Mouse (Mus musculus): Measurements from ENCODE around the gene Cdk5. TPM values are rescaled to one million over a fixed set of nuclear protein-coding genes. Genes with fewer than 3 reads are reported as not detected.
"Not testable (repeated sequence)": the region's sequence is repeated elsewhere in the genome, so short reads cannot be mapped to it uniquely, and the experiment has no call there.

Gene Cdk5
- polyA plus RNA-seq, 1 experiment from 2014 or later, result 48.2 TPM

DNA sequence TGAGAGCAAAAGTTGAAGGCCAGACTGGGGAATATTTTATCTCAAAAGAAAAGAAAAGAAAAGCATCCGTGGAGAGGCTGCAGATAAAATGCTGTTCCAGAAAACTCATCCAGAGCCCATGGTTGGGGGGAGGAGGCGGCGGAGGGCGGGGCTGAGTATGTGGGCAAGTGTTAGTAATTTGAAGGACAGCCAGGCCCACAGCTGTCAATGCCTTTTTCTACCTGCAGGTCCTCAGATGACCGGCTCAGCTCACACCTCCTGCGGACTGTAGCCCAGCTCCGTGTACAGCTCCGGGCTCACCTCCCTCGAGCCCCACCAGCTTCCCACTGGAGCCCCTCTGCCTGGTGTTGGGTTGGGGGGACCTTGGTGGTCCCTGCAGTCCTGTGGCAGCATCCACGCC, 23.6 kb downstream of the Cdk5 start:
- H3K36me3 ChIP-seq (ENCODE audit: control insufficient read depth, insufficient read depth, low read length), result peaks cover 20% of the 10 kb centered on the region; the same call in 1 of the 2 replicates
- H3K27me3 ChIP-seq (replicated peaks; ENCODE audit: control insufficient read depth, insufficient read depth, low read length), result no peaks in the 10 kb centered on the region
- no peak overlapping the region for H3K9ac ChIP-seq (ENCODE audit: low read depth, low read length)
- DNase-seq (ENCODE audit: low spot score), result no peak
- no peak overlapping the region for H3K4me3 ChIP-seq (ENCODE audit: low read depth, low read length)
- no peak overlapping the region for H3K4me2 ChIP-seq (ENCODE audit: low read depth, low read length)
- H3K4me1 ChIP-seq (ENCODE audit: control insufficient read depth, insufficient read depth, low read length), result no peaks in the 10 kb centered on the region
- H3K9me3 ChIP-seq (ENCODE audit: control insufficient read depth, low read length), result no peaks in the 10 kb centered on the region
- whole genome bisulfite sequencing, result 88% methylated on average over 9 of the region's 10 CpGs
- ATAC-seq (ENCODE audit: low read depth), result no peak
- H3K27ac ChIP-seq (replicated peaks; ENCODE audit: low read depth, low read length), result no peak overlapping the region

- not testable (repeated sequence) for H3K27ac ChIP-seq (replicated peaks; ENCODE audit: low read depth, low read length); H3K27me3 ChIP-seq (replicated peaks; ENCODE audit: control insufficient read depth, insufficient read depth, low read length); DNase-seq (ENCODE audit: low spot score); H3K4me2 ChIP-seq (ENCODE audit: low read depth, low read length); H3K9ac ChIP-seq (ENCODE audit: low read depth, low read length); ATAC-seq (ENCODE audit: low read depth); H3K9me3 ChIP-seq (ENCODE audit: control insufficient read depth, low read length); H3K36me3 ChIP-seq (ENCODE audit: control insufficient read depth, insufficient read depth, low read length); H3K4me1 ChIP-seq (ENCODE audit: control insufficient read depth, insufficient read depth, low read length); H3K4me3 ChIP-seq (ENCODE audit: low read depth, low read length)
- 86% methylated on average over 6 of the region's 6 CpGs for WGBS
Observed at GRCm38 (mm10) chr5:24396254-24396653, 27.1 kb downstream of the Cdk5 start.

GRCm38 (mm10) chr5:24394165-24394894, 29.0 kb downstream of the Cdk5 start:
- Histone ChIP-seq H3K27me3 (replicated peaks; ENCODE audit: control insufficient read depth, insufficient read depth, low read length) (0 out of 2 replicates have a peak, but pooled peaks cover 2% of the 10 kb centered on the region), H3K36me3 (ENCODE audit: control insufficient read depth, insufficient read depth, low read length) (no peaks in the 10 kb centered on the region), H3K4me2 (ENCODE audit: low read depth, low read length) (peak overlapping the region; percentile 54), H3K9ac (ENCODE audit: low read depth, low read length) (peak overlapping the region; percentile 47), H3K4me3 (ENCODE audit: low read depth, low read length) (peak overlapping the region; percentile 51), H3K9me3 (ENCODE audit: control insufficient read depth, low read length) (no peaks in the 10 kb centered on the region), H3K4me1 (ENCODE audit: control insufficient read depth, insufficient read depth, low read length) (no peaks in the 10 kb centered on the region), H3K27ac (replicated peaks; ENCODE audit: low read depth, low read length) (0 out of 2 replicates have a peak overlapping the region, but pooled peaks have one; percentile 35)
- DNase-seq (ENCODE audit: low spot score), result peak; percentile 97
- under 1% methylated on average over 36 of the region's 36 CpGs for WGBS
- ATAC-seq (ENCODE audit: low read depth), result peak; percentile 98

DNA sequence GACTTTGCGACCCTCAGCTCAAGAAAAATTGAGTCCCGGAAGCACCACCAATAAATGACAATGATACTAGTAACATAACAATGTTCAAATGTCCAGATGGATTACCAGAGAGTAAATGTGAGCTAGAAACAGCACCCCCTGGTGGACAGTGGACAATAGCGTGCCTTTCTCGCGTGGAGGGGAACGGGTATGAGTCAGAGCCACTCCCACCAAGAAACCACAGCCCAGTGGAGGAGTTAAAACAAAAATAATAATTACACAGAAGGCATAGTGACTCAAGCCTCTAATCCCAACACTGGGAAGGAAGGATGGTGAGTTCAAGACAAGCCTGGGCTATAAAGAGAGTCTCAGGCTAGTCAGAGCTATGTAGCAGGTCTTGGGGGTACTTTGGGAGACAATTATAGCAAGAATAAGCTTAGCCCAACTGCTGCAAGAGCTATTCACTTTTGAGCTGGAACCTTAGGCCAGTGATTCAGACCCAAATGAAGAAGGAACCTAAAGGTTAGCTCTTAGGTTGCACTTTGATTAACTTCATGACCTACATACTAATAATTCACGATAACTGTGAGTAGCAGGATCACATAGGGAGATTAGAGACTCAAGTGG, 29.8 kb downstream of the Cdk5 start, which contains the start of gene Abcb8:
TSS of gene Abcb8 (plus strand) at position 272 of the 606 bp plus-strand sequence.
- 0 out of 2 replicates have a peak within 1 kb of the TSS, but pooled peaks have one; percentile 35 for H3K27ac ChIP-seq (replicated peaks; ENCODE audit: low read depth, low read length)

DNA sequence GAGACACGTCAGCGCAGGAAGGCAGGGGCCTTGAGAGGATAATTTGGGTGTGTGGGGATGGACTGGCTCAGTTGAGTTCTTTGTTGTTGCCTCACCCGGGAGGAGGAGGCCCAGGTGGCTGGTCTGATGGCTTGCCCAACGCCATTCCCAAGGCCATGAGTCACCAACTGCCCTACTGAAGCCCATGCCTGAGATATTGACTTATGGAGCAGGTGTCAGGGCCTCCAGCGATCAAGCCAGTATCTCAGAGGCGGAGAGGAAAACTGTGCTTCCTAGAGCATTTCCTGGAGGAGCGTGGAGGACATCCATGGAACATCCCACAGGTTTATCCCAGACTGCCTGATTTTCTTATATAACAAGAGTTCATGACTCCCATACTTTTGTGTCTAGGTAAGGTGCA, 30.6 kb downstream of the Cdk5 start:
- no peak overlapping the region for H3K9ac ChIP-seq (ENCODE audit: low read depth, low read length)
- no peaks in the 10 kb centered on the region for H3K4me1 ChIP-seq (ENCODE audit: control insufficient read depth, insufficient read depth, low read length)
- H3K27ac ChIP-seq (replicated peaks; ENCODE audit: low read depth, low read length), result no peak overlapping the region
- peaks cover 18% of the 10 kb centered on the region for H3K27me3 ChIP-seq (replicated peaks; ENCODE audit: control insufficient read depth, insufficient read depth, low read length)
- no peaks in the 10 kb centered on the region for H3K36me3 ChIP-seq (ENCODE audit: control insufficient read depth, insufficient read depth, low read length)
- 80% methylated on average over 7 of the region's 7 CpGs for WGBS
- ATAC-seq (ENCODE audit: low read depth) (no peak), DNase-seq (ENCODE audit: low spot score) (no peak)
- no peak overlapping the region for H3K4me3 ChIP-seq (ENCODE audit: low read depth, low read length)
- H3K4me2 ChIP-seq (ENCODE audit: low read depth, low read length), result no peak overlapping the region
- no peaks in the 10 kb centered on the region for H3K9me3 ChIP-seq (ENCODE audit: control insufficient read depth, low read length)

More for the DNA sequence above, 29.8 kb downstream of the Cdk5 start, which contains the start of gene Abcb8:
- ATAC-seq (ENCODE audit: low read depth), result no peak
- no peaks in the 10 kb centered on the region for H3K36me3 ChIP-seq (ENCODE audit: control insufficient read depth, insufficient read depth, low read length)
- peak within 1 kb of the TSS; percentile 54 for H3K4me2 ChIP-seq (ENCODE audit: low read depth, low read length)
- WGBS, result 26% methylated on average over 7 of the region's 7 CpGs
- peak within 1 kb of the TSS; percentile 47 for H3K9ac ChIP-seq (ENCODE audit: low read depth, low read length)
- DNase-seq (ENCODE audit: low spot score), result peak; percentile 77
- peaks cover 11% of the 10 kb centered on the region for H3K27me3 ChIP-seq (replicated peaks; ENCODE audit: control insufficient read depth, insufficient read depth, low read length)
- H3K9me3 ChIP-seq (ENCODE audit: control insufficient read depth, low read length), result no peaks in the 10 kb centered on the region
- peak within 1 kb of the TSS; percentile 51 for H3K4me3 ChIP-seq (ENCODE audit: low read depth, low read length)
- no peaks in the 10 kb centered on the region for H3K4me1 ChIP-seq (ENCODE audit: control insufficient read depth, insufficient read depth, low read length)

- H3K4me2 ChIP-seq (ENCODE audit: low read depth, low read length), result no peak within 1 kb of the TSS
- no peaks in the 10 kb centered on the region for H3K36me3 ChIP-seq (ENCODE audit: control insufficient read depth, insufficient read depth, low read length)
- no peak within 1 kb of the TSS for H3K9ac ChIP-seq (ENCODE audit: low read depth, low read length)
- H3K27me3 ChIP-seq (replicated peaks; ENCODE audit: control insufficient read depth, insufficient read depth, low read length), result peaks cover 27% of the 10 kb centered on the region
- 76% methylated on average over 7 of the region's 7 CpGs for WGBS
- peaks cover 5% of the 10 kb centered on the region; the same call in 1 of the 2 replicates for H3K4me1 ChIP-seq (ENCODE audit: control insufficient read depth, insufficient read depth, low read length)
- ATAC-seq (ENCODE audit: low read depth), result no peak
- H3K27ac ChIP-seq (replicated peaks; ENCODE audit: low read depth, low read length), result no peak within 1 kb of the TSS
- no peak within 1 kb of the TSS for H3K4me3 ChIP-seq (ENCODE audit: low read depth, low read length)
- H3K9me3 ChIP-seq (ENCODE audit: control insufficient read depth, low read length), result no peaks in the 10 kb centered on the region
- no peak for DNase-seq (ENCODE audit: low spot score)
Observed at GRCm38 (mm10) chr5:24391864-24392263, 31.5 kb downstream of the Cdk5 start, which contains the start of gene Atg9b. Atg9b (minus strand) TSS chr5:24392143.

DNA sequence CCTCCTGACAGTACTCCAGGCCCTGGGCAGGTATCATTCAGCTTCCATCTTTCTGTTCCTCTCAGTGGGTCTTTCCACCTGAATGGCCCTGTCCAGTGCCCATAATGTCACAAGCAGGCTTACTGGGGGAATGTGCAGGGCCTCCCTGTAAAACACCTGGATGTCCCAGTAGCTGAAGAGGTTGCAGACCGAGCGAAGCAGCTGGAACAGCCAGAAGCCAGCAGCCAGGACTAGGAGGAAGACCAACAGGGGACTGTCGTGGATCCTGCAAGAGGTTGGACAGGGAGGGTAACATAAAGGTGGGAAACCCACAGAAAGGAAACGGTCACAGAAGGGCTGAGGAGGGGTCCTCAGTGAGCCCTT, 33.7 kb downstream of the Cdk5 start:
- Histone ChIP-seq H3K27ac (replicated peaks; ENCODE audit: low read depth, low read length) (no peak overlapping the region), H3K4me1 (ENCODE audit: control insufficient read depth, insufficient read depth, low read length) (peaks cover 5% of the 10 kb centered on the region; the same call in 1 of the 2 replicates), H3K9me3 (ENCODE audit: control insufficient read depth, low read length) (no peaks in the 10 kb centered on the region), H3K36me3 (ENCODE audit: control insufficient read depth, insufficient read depth, low read length) (no peaks in the 10 kb centered on the region), H3K27me3 (replicated peaks; ENCODE audit: control insufficient read depth, insufficient read depth, low read length) (peaks cover 42% of the 10 kb centered on the region), H3K4me3 (ENCODE audit: low read depth, low read length) (no peak overlapping the region), H3K9ac (ENCODE audit: low read depth, low read length) (no peak overlapping the region), H3K4me2 (ENCODE audit: low read depth, low read length) (no peak overlapping the region)
- ATAC-seq (ENCODE audit: low read depth), result no peak
- 74% methylated on average over 4 of the region's 4 CpGs for WGBS
- no peak for DNase-seq (ENCODE audit: low spot score)

GRCm38 (mm10) chr5:24389011-24389657, 34.2 kb downstream of the Cdk5 start:
- Histone ChIP-seq H3K4me2 (ENCODE audit: low read depth, low read length) (no peak overlapping the region), H3K4me1 (ENCODE audit: control insufficient read depth, insufficient read depth, low read length) (peaks cover 7% of the 10 kb centered on the region), H3K27ac (replicated peaks; ENCODE audit: low read depth, low read length) (no peak overlapping the region), H3K9me3 (ENCODE audit: control insufficient read depth, low read length) (no peaks in the 10 kb centered on the region), H3K4me3 (ENCODE audit: low read depth, low read length) (no peak overlapping the region), H3K27me3 (replicated peaks; ENCODE audit: control insufficient read depth, insufficient read depth, low read length) (peaks cover 42% of the 10 kb centered on the region), H3K36me3 (ENCODE audit: control insufficient read depth, insufficient read depth, low read length) (no peaks in the 10 kb centered on the region), H3K9ac (ENCODE audit: low read depth, low read length) (no peak overlapping the region)
- DNase-seq (ENCODE audit: low spot score) (peak; percentile 32), ATAC-seq (ENCODE audit: low read depth) (no peak)
- WGBS, result 61% methylated on average over 6 of the region's 7 CpGs
